Mouse (Mus musculus) heart, embryonic 16.5 days (tissue): ENCODE measurements around the gene Adamts20. TPM values are rescaled to one million over a fixed set of nuclear protein-coding genes. Genes with fewer than 3 reads are reported as not detected.
A peak's percentile ranks its signal among the peaks of the same experiment; 100 is the strongest.
"Not testable (repeated sequence)": the region's sequence is repeated elsewhere in the genome, so short reads cannot be mapped to it uniquely, and the experiment has no call there.

Source experiments
- ATAC-seq: fragments of 200-750 bp; cut with Nextera tagmentation; replicated peaks from 2 replicates; pipeline ENCODE4 v1.8.0; 2017; ENCODE audit warnings: moderate number of reproducible peaks; ENCODE audit not compliant: insufficient read depth, low FRiP score; ENCODE audit errors: extremely low read depth
- H3K27ac ChIP-seq: fragments of 300-500 bp; sonication (generic); 2 replicates; pipeline ENCODE4 v1.5.1; 2014; ENCODE audit warnings: mild to moderate bottlenecking, low read length, control low read depth, moderate library complexity
- H3K27me3 ChIP-seq: fragments of 300-500 bp; sonication (generic); 2 replicates; pipeline ENCODE4 v1.6.1; 2014; ENCODE audit warnings: low read length, mixed read lengths; ENCODE audit not compliant: control insufficient read depth, insufficient read depth
- H3K36me3 ChIP-seq: fragments of 300-500 bp; sonication (generic); 2 replicates; pipeline ENCODE4 v1.6.1; 2014; ENCODE audit not compliant: control insufficient read depth, insufficient read depth
- H3K4me1 ChIP-seq: fragments of 300-500 bp; sonication (generic); 2 replicates; pipeline ENCODE4 v1.6.1; 2014; ENCODE audit warnings: low read length, mixed read lengths; ENCODE audit not compliant: control insufficient read depth, insufficient read depth
- H3K4me2 ChIP-seq: fragments of 300-500 bp; sonication (generic); 2 replicates; pipeline ENCODE4 v1.6.1; 2014; ENCODE audit warnings: low read depth, mild to moderate bottlenecking, control low read depth, low read length
- H3K4me3 ChIP-seq: fragments of 300-500 bp; sonication (generic); 2 replicates; pipeline ENCODE4 v1.5.1; 2014; ENCODE audit warnings: mild to moderate bottlenecking, control low read depth, low read length
- H3K9ac ChIP-seq: fragments of 300-500 bp; sonication (generic); 2 replicates; pipeline ENCODE4 v1.6.1; 2014; ENCODE audit warnings: low read length, control low read depth
- H3K9me3 ChIP-seq: fragments of 300-500 bp; sonication (generic); replicated peaks from 2 replicates; pipeline ENCODE4 v1.6.1; 2016; ENCODE audit warnings: low read length; ENCODE audit not compliant: control insufficient read depth
- WGBS: fragments of 180-500 bp; shearing (Covaris S2); extraction: QIAGEN DNeasy Blood & Tissue Kit; methylation state at CpG from one replicate; pipeline ENCODE4 v1.1.7; 2014; 5-methylcytosine and 5-hydroxymethylcytosine counted together
- polyA plus RNA-seq: library from polyadenylated mRNA; unstranded; fragments of >200 nt; fragmentation: Nextera tagmentation; extraction: Ambion mirVana; gene quantifications from 2 replicates; pipeline ENCODE4 v1.2.1, GENCODE M21; 2015

The Adamts20 gene
- polyA plus RNA-seq, 1 experiment from 2014 or later: 0.76 TPM

DNA sequence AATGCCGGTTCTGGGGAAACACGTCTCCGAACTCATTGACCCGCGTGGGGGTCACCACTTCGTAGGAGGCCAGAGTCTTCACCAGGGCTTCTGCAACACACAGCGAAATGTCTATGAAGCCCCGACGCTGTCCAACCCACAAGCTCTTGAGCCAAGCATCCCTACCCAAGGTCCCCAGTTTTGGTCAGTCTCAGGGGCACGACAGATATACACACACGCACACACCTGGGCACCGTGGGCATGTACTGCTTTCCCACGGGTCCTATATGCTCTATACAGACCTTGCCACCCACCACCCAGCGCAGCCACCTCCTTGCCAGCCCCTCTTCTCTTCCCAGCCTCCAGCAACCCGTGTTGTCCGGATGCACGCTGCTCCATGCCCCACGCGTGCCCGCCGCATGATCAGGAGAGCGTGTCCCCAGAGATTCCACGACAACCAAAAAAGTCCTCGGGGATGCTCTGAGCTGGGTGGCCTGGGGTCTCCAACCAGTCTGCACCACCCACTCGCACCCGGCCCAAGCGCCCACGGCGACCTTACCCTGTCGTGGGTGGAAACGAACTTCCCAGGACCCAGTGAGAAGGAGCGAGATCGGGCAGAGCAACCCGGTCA lies 61.7 kb downstream of the Adamts20 start:
- Histone ChIP-seq H3K4me1 (peaks cover 10% of the 10 kb centered on the region), H3K27me3 (peaks cover 39% of the 10 kb centered on the region), H3K4me2 (peak overlapping the region; percentile 100), H3K9ac (peak overlapping the region; percentile 78), H3K9me3 (no peaks in the 10 kb centered on the region), H3K4me3 (peak overlapping the region; percentile 75), H3K27ac (no peak overlapping the region), H3K36me3 (no peaks in the 10 kb centered on the region)
- WGBS: 2% methylated on average over 34 of the region's 34 CpGs
- no peak for ATAC-seq

DNA sequence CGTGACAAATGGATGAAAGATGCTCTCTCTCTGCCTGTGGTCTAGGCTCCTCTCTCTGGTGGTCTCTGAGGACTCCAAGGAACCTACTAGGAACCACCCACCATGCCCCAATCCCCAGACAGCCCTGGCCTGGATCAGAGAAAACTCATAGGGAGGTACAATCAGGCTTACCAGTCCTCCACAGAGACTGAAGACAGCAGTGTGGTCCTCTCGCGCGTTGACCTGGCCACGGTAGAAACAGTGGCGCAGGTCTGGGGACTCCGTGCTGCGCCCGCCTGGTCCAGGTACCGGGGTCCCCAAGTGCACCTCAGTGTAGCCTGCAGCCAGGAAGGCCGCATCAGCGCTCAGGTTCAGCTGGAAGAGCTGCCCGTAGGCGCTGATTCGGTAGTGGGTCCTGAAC lies 62.2 kb downstream of the Adamts20 start:
- Histone ChIP-seq H3K4me3 (peak overlapping the region; percentile 75), H3K27ac (no peak overlapping the region), H3K9ac (no peak overlapping the region; the same call in 1 of the 2 replicates), H3K9me3 (no peaks in the 10 kb centered on the region), H3K4me2 (peak overlapping the region; percentile 100), H3K36me3 (no peaks in the 10 kb centered on the region), H3K27me3 (peaks cover 39% of the 10 kb centered on the region), H3K4me1 (peaks cover 10% of the 10 kb centered on the region)
- ATAC-seq: no peak
- whole genome bisulfite sequencing: 9% methylated on average over 15 of the region's 15 CpGs

DNA sequence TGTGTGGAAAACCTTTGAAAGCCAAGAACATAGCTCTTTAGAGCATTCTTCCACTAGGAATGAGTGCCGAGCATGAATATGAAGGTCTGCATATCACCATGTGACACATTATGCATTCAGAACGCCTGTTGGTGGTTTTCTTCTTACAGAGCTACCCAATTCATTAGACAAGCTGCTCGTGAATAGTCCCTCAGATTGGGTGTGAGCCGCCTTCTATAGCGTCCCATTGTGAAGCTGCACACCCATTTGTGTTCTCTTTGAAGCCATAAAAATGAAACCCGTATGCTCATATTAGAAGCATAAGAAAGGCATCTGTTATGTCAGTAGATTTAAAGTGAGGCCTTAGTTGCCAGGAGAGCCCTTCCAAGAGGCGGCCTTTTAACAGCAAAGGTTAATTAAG lies 72.5 kb downstream of the Adamts20 start:
- H3K27me3 ChIP-seq: no peaks in the 10 kb centered on the region
- no peaks in the 10 kb centered on the region for H3K36me3 ChIP-seq
- H3K9ac ChIP-seq: no peak overlapping the region
- H3K4me2 ChIP-seq: no peak overlapping the region
- WGBS: 84% methylated on average over 7 of the region's 7 CpGs
- ATAC-seq: no peak
- no peak overlapping the region for H3K27ac ChIP-seq
- H3K9me3 ChIP-seq: no peaks in the 10 kb centered on the region
- H3K4me1 ChIP-seq: no peaks in the 10 kb centered on the region
- H3K4me3 ChIP-seq: no peak overlapping the region

DNA sequence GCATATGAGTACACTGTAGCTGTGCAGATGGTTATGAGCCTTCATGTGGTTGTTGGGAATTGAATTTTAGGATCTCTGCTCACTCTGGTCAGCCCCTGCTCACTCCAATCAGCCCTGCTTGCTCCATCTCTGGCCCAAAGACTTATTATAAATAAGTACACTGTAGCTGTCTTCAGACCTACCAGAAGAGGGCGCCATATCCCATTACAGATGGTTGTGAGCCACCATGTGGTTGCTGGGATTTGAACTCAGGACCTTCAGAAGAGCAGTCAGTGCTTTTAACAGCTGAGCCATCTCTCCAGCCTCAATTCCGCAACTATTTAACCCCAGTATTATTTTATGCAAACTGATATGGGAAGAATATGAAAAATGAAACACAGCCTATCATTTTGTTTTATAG lies 75.1 kb downstream of the Adamts20 start:
- not testable (repeated sequence) for H3K36me3 ChIP-seq, H3K4me3 ChIP-seq, H3K9ac ChIP-seq, H3K9me3 ChIP-seq, H3K27ac ChIP-seq, ATAC-seq, H3K4me2 ChIP-seq, H3K4me1 ChIP-seq, H3K27me3 ChIP-seq
- WGBS: 76% methylated on average over 2 of the region's 2 CpGs

DNA sequence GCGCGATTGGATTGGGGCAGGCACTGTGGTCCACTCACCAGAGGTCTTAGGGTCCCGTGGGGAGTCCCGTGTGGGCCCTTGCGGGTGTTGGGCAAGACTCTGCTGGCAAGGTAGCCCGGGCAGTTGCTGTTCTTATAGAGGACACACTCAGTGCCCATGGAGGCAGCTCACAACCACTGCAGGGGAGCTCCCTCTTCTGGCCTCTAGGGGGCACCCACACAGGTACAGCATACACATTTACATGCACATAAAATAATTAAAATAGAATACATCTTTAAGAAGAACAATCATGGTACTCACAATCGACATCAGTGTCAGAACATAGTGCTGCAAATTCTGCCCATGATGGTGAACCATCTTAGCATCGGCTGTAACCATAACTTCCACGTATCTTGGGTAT lies 85.8 kb downstream of the Adamts20 start:
- no peak overlapping the region for H3K27ac ChIP-seq
- no peaks in the 10 kb centered on the region for H3K9me3 ChIP-seq
- H3K4me1 ChIP-seq: no peaks in the 10 kb centered on the region
- ATAC-seq: no peak
- 78% methylated on average over 7 of the region's 9 CpGs for WGBS
- no peak overlapping the region for H3K4me2 ChIP-seq
- H3K27me3 ChIP-seq: no peaks in the 10 kb centered on the region
- no peaks in the 10 kb centered on the region for H3K36me3 ChIP-seq
- H3K9ac ChIP-seq: no peak overlapping the region
- no peak overlapping the region for H3K4me3 ChIP-seq

DNA sequence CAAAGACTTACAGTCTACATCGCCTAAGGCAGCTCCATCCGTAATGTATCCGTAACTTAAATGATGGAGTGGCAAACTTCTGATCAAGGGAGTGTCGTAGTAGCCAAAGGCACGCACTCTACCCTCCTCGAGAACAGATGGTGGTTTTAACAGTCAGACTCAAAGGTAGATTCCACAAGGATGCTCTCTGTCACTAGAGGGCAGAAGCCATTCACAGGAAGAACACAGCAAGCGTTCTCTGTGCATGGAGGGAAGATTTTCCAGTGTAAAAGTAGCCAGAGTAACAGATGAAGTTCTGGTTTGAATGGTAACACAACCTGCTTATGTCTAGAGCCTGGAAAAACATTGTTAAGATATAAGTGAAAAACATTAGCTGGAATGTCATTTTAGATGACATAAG lies 92.7 kb downstream of the Adamts20 start:
- H3K4me3 ChIP-seq: no peak overlapping the region
- no peaks in the 10 kb centered on the region for H3K36me3 ChIP-seq
- no peaks in the 10 kb centered on the region for H3K9me3 ChIP-seq
- 74% methylated on average over 7 of the region's 7 CpGs for WGBS
- no peak for ATAC-seq
- no peak overlapping the region for H3K27ac ChIP-seq
- no peak overlapping the region for H3K9ac ChIP-seq
- no peaks in the 10 kb centered on the region for H3K27me3 ChIP-seq
- H3K4me2 ChIP-seq: no peak overlapping the region
- H3K4me1 ChIP-seq: no peaks in the 10 kb centered on the region

DNA sequence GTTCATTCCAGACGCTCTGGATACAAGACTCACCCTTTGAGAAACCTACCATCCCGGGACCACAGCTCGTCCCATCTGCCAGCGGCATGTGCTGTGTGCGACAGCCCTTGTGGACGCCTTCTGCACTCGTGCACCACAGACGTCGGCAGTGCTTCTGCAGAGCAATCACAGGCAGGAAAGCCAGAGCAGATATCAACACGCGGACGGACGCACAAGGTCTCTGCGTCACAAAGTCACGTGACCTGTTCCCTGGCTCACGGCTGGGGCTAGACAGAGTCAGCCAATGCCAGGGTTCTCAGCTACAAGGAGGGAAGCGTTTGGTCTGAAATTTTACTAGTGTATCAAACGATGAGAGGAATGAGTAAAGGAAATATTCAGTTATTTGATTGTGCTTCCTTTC lies 116.2 kb downstream of the Adamts20 start:
- 81% methylated on average over 18 of the region's 18 CpGs for WGBS
- H3K4me1 ChIP-seq: no peaks in the 10 kb centered on the region
- H3K9ac ChIP-seq: no peak overlapping the region
- H3K36me3 ChIP-seq: no peaks in the 10 kb centered on the region
- H3K4me2 ChIP-seq: no peak overlapping the region
- no peak overlapping the region for H3K4me3 ChIP-seq
- H3K9me3 ChIP-seq: no peaks in the 10 kb centered on the region
- no peak overlapping the region for H3K27ac ChIP-seq
- H3K27me3 ChIP-seq: no peaks in the 10 kb centered on the region
- ATAC-seq: no peak; the same call in 1 of the 2 replicates

DNA sequence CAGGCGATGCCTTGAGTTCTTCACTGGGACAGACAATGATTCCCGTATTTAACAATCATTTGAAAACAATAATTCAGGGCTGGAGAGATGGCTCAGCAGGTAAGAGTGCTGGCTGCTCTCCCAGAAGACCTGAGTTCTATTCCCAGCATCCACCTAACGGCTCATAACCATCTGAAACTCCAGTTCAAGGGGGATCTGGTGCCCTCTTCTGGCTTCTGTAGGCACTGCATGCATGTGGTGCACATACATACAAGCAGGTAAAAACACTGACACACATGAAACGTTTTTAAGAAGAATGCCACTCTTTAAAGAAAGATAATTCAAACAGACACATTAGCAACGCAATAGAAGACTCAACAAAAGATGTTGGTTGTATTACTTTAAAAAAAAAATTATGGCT lies 120.9 kb downstream of the Adamts20 start:
- ATAC-seq: no peak
- Histone ChIP-seq H3K9ac (no peak overlapping the region), H3K4me3 (no peak overlapping the region), H3K4me1 (no peaks in the 10 kb centered on the region), H3K27me3 (no peaks in the 10 kb centered on the region), H3K36me3 (no peaks in the 10 kb centered on the region), H3K9me3 (no peaks in the 10 kb centered on the region), H3K27ac (no peak overlapping the region), H3K4me2 (no peak overlapping the region)
- 83% methylated on average over 5 of the region's 5 CpGs for WGBS

DNA sequence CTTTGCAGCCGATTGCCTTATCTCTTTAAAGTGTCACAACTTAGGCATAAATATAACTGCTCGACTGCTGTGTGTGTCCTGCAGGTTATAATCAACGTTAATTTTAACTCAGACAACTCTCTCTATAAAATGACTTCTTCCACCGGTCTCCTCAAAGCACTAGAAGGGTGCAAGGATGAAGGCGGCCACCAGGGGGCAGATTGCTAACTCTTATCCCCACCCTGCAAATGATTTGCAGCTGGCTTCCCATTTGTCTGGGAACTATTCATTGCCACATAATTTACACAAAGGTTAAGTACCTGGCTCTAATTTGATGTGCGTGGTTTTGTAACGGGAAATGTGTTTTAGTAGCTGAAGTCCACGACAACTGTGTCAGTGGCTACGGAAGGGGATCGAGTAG lies 122.9 kb downstream of the Adamts20 start:
- no peaks in the 10 kb centered on the region for H3K9me3 ChIP-seq
- H3K4me3 ChIP-seq: no peak overlapping the region
- no peak overlapping the region for H3K4me2 ChIP-seq
- H3K9ac ChIP-seq: no peak overlapping the region
- no peak overlapping the region for H3K27ac ChIP-seq
- no peaks in the 10 kb centered on the region for H3K4me1 ChIP-seq
- ATAC-seq: no peak
- no peaks in the 10 kb centered on the region for H3K27me3 ChIP-seq
- no peaks in the 10 kb centered on the region for H3K36me3 ChIP-seq
- WGBS: 60% methylated on average over 10 of the region's 10 CpGs
